Comparison of ENCODE assay signal across 8 mouse cellular contexts in the genomic region with DNA sequence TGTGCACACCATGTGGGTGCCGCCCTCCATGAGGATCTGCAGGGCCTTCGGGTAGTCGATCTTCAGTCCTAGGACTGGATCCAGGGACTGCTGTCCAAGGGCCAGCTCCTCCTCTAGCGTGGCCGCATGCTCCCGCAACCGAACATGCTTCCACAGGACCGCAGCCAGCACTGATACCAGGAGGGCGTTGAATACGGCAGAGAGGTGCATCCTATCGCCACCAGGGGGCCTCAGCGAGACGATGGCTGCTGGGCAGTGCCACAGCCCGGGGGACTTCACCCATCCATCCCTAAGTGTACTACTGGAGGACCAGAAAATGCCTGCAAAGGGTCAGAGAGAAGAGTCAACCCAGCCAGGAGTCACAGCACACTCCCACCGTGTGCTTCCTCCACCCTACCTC. TPM values are rescaled to one million over a fixed set of nuclear protein-coding genes. Genes with fewer than 3 reads are reported as not detected.
A peak's percentile ranks its signal among the peaks of the same experiment; 100 is the strongest.
DNase-seq lines count a peak whose midpoint lies in the region; ATAC-seq and TF ChIP-seq lines count a peak whose summit lies in the region.

No protein-coding gene starts in this region.

- H3K9ac ChIP-seq in ES-Bruce4 (ENCODE audit: low read depth, poor library complexity, severe bottlenecking) = no peak overlapping the region

- H3K4me1 ChIP-seq in ES-Bruce4 (ENCODE audit: control insufficient read depth, insufficient read depth, low read length) = no peaks in the 10 kb centered on the region
- no peaks in the 10 kb centered on the region; the same call in 1 of the 2 replicates for H3K4me1 ChIP-seq in bone marrow, adult 2 months (ENCODE audit: control insufficient read depth, insufficient read depth, low read length)
- H3K4me1 ChIP-seq in embryonic fibroblast, embryonic 13.5 days (ENCODE audit: control insufficient read depth, insufficient read depth, low read length) = no peaks in the 10 kb centered on the region

- no peak for ATAC-seq in monocyte, adult 5-6 weeks (replicated peaks; ENCODE audit: insufficient number of reproducible peaks, low FRiP score, low TSS enrichment, poor library complexity, severe bottlenecking)

- intact Hi-C loops in heart, postnatal 10 days (cut with DNase I) = no loop called here

- no peaks in the 10 kb centered on the region for H3K9me3 ChIP-seq in ES-Bruce4 (replicated peaks; ENCODE audit: control insufficient read depth, insufficient read depth, low read length, poor library complexity, severe bottlenecking)

- H3K27ac ChIP-seq in ES-Bruce4 (ENCODE audit: insufficient read depth, low read length) = no peak overlapping the region
- no peak overlapping the region for H3K27ac ChIP-seq in bone marrow, adult 2 months (ENCODE audit: control insufficient read depth, insufficient read depth, low read depth, low read length, poor library complexity)
- H3K27ac ChIP-seq in embryonic fibroblast, embryonic 13.5 days (ENCODE audit: insufficient read depth, low read length) = no peak overlapping the region

- H3K36me3 ChIP-seq in ES-Bruce4 (ENCODE audit: control insufficient read depth, insufficient read depth, low read length, poor library complexity, severe bottlenecking) = no peaks in the 10 kb centered on the region

- no peak for TF ChIP-seq POLR2A in ES-Bruce4 (IDR thresholded peaks at IDR 0.05; ENCODE audit: insufficient read depth, low read length)
- TF ChIP-seq POLR2A in bone marrow, adult 2 months (IDR thresholded peaks at IDR 0.05; ENCODE audit: borderline replicate concordance, control insufficient read depth, low read depth, low read length) = peak; percentile 24; the same call in 1 of the 2 replicates
- TF ChIP-seq POLR2A in embryonic fibroblast, embryonic 13.5 days (IDR thresholded peaks at IDR 0.05; ENCODE audit: low read depth, low read length) = no peak

- DNase-seq in heart, postnatal 10 days = peak; percentile 74 to 87
- DNase-seq in layer of hippocampus, adult 18-20 months (ENCODE audit: low spot score in 2 of 2) = peak; percentile 59 to 89
- peak; percentile 86 for DNase-seq in lung, postnatal 10 days
- peak; percentile 82 to 86 for DNase-seq in right cerebral cortex, postnatal 10 days (ENCODE audit: low spot score in 2 of 2)

- H3K27me3 ChIP-seq in ES-Bruce4 (ENCODE audit: control insufficient read depth, insufficient read depth, low read length, poor library complexity, severe bottlenecking) = no peaks in the 10 kb centered on the region

- TF ChIP-seq CTCF in ES-Bruce4 (IDR thresholded peaks at IDR 0.05; ENCODE audit: low read depth, low read length) = peak; percentile 87
- peak; percentile 82 for TF ChIP-seq CTCF in bone marrow, adult 2 months (IDR thresholded peaks at IDR 0.05; ENCODE audit: control insufficient read depth, insufficient read depth, low read length)
- peak; percentile 88 for TF ChIP-seq CTCF in embryonic fibroblast, embryonic 13.5 days (IDR thresholded peaks at IDR 0.05; ENCODE audit: borderline replicate concordance, insufficient read depth, low read length)

- TF ChIP-seq EP300 in ES-Bruce4 (IDR thresholded peaks at IDR 0.05; ENCODE audit: insufficient read depth, low read depth, low read length) = no peak

- WGBS in bone marrow, adult 2 months = 53% methylated on average over 15 of the region's 15 CpGs

- H3K4me3 ChIP-seq in ES-Bruce4 (ENCODE audit: low read depth, low read length) = no peak overlapping the region
- H3K4me3 ChIP-seq in bone marrow, adult 2 months (replicated peaks; ENCODE audit: control insufficient read depth, low read depth, low read length) = no peak overlapping the region
- no peak overlapping the region for H3K4me3 ChIP-seq in embryonic fibroblast, embryonic 13.5 days (ENCODE audit: insufficient read depth, low read length)

RNA-seq across cellular contexts. Expression of gene Pomgnt2, which starts 13.4 kb away (rescaled TPM):
- polyA plus RNA-seq in ES-Bruce4 (2011; ENCODE audit: insufficient read depth, insufficient read length, low read depth, missing spikeins) = 7.5 and 7.9 TPM in 2 replicates
- 0.90 and 3.0 TPM in 2 replicates for polyA plus RNA-seq in bone marrow, adult 2 months (2011; ENCODE audit: insufficient read depth, insufficient read length, low replicate concordance, missing spikeins)
- polyA plus RNA-seq in embryonic fibroblast, embryonic 13.5 days (2011; ENCODE audit: insufficient read length, low read depth, missing spikeins) = 6.2 and 7.6 TPM in 2 replicates
- 1 to 10 TPM; 7.1 to 7.6 TPM for total RNA-seq in heart, postnatal 10 days (2021)
- total RNA-seq in layer of hippocampus, adult 18-20 months (2021) = 10 to 100 TPM; 45.4 to 45.5 TPM
- total RNA-seq in monocyte, adult 5-6 weeks (2017) = not detected in 3 replicates

RNA-seq across cellular contexts. Expression of gene Fam198a, which starts 32.7 kb away (rescaled TPM):
- polyA plus RNA-seq in ES-Bruce4 (2011; ENCODE audit: insufficient read depth, insufficient read length, low read depth, missing spikeins) = not detected in 2 replicates
- 0.36 TPM in 1 of 2 replicates, not detected in the other for polyA plus RNA-seq in bone marrow, adult 2 months (2011; ENCODE audit: insufficient read depth, insufficient read length, low replicate concordance, missing spikeins)
- polyA plus RNA-seq in embryonic fibroblast, embryonic 13.5 days (2011; ENCODE audit: insufficient read length, low read depth, missing spikeins) = 0.98 TPM in 1 of 2 replicates, not detected in the other
- total RNA-seq in heart, postnatal 10 days (2021) = 1 to 10 TPM; 2.2 to 2.6 TPM
- 1 to 10 TPM; 6.7 to 7.2 TPM for total RNA-seq in layer of hippocampus, adult 18-20 months (2021)
- total RNA-seq in monocyte, adult 5-6 weeks (2017) = not detected in 3 replicates

Comparison
In these comparisons a context has a peak if more than half of its experiments do, and no peak if none do; other contexts are left out.
1. RNA of gene Pomgnt2, which starts 13.4 kb away (total RNA-seq): 45.4 to 45.5 TPM in layer of hippocampus, adult 18-20 months; 7.1 to 7.6 TPM in heart, postnatal 10 days and not detected in monocyte, adult 5-6 weeks; every median in the first group is over 4 times any median in the second.
2. Peak in every context shown above with its lines, with median percentiles within 50 percentile points of each other: CTCF ChIP-seq and DNase-seq.